Mouse (Mus musculus) left cerebral cortex, adult 11 months (tissue): Measurements from ENCODE around the gene Abr.

Experiments
- DNase-seq: peaks from one replicate; pipeline ENCODE4 v3.0.0; 2022; ENCODE audit warnings: low spot score

The Abr gene

GRCm38 (mm10) chr11:76622152-76622565, at the start of gene Abr:
Gene Abr (minus strand): TSS chr11:76622314.
- no peak for DNase-seq

GRCm38 (mm10) chr11:76667807-76668206, 45.7 kb upstream of the Abr start:
- no peak for DNase-seq

GRCm38 (mm10) chr11:76666002-76666649, 44.0 kb upstream of the Abr start:
- no peak for DNase-seq

- no peak for DNase-seq
Measured at GRCm38 (mm10) chr11:76661790-76662468, 39.8 kb upstream of the Abr start.

GRCm38 (mm10) chr11:76659138-76659930, 37.2 kb upstream of the Abr start:
- no peak for DNase-seq

- DNase-seq: no peak
Measured at GRCm38 (mm10) chr11:76657450-76657970, 35.4 kb upstream of the Abr start.

GRCm38 (mm10) chr11:76655106-76655505, 33.0 kb upstream of the Abr start:
- DNase-seq: no peak

GRCm38 (mm10) chr11:76652838-76653334, 30.8 kb upstream of the Abr start:
- DNase-seq: no peak

- no peak for DNase-seq
Measured at GRCm38 (mm10) chr11:76650862-76651560, 28.9 kb upstream of the Abr start.

GRCm38 (mm10) chr11:76647500-76647899, 25.4 kb upstream of the Abr start:
- peak; percentile 71 for DNase-seq

- DNase-seq: no peak
Measured at GRCm38 (mm10) chr11:76647062-76647461, 24.9 kb upstream of the Abr start.

GRCm38 (mm10) chr11:76645955-76646354, 23.8 kb upstream of the Abr start:
- peak; percentile 87 for DNase-seq

GRCm38 (mm10) chr11:76645036-76645435, 22.9 kb upstream of the Abr start:
- no peak for DNase-seq

GRCm38 (mm10) chr11:76644257-76644656, 22.1 kb upstream of the Abr start:
- DNase-seq: no peak

- DNase-seq: no peak
Measured at GRCm38 (mm10) chr11:76640231-76640630, 18.1 kb upstream of the Abr start.

- no peak for DNase-seq
Measured at GRCm38 (mm10) chr11:76639269-76639985, 17.3 kb upstream of the Abr start.

- DNase-seq: no peak
Measured at GRCm38 (mm10) chr11:76630487-76630886, 8.4 kb upstream of the Abr start.

GRCm38 (mm10) chr11:76630023-76630422, 7.9 kb upstream of the Abr start:
- no peak for DNase-seq

- no peak for DNase-seq
Measured at GRCm38 (mm10) chr11:76628613-76629012, 6.5 kb upstream of the Abr start.

GRCm38 (mm10) chr11:76624881-76625280, 2.8 kb upstream of the Abr start:
- no peak for DNase-seq

GRCm38 (mm10) chr11:76624071-76624470, 2.0 kb upstream of the Abr start:
- DNase-seq: no peak
